ENCODE assay signal across 18 mouse cellular contexts in the genomic region with DNA sequence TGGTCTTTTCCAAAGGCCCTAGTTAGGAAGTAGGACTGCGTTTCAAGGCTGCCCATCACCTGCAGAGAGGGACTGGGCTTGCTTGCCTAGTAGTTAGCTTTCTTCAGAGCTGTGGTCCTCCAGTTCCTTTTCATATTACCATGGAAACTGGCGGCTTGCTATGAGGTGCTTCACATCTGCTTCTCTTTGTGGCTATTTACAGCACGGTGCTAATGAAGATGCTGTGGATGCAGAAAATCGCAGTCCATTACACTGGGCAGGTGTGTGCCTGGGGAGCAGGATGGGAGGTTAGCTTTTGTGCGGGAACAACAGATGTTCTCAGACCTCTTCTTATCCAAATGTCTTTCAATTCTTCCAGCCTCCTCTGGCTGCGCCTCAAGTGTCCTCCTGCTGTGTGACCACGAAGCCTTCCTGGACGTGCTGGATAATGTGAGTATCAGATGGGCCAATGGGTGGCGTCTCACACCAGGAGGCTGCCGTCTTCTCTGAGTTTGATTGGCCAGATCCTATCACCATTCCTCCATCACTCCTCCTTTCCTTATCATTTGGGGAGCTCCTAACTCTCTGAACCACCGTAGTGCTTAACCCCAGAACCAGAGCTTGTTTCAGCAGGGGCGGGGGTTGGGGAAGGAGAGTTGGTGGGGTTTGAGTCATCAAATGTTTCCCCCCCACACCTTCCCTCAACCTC. TPM values are rescaled to one million over a fixed set of nuclear protein-coding genes. Genes with fewer than 3 reads are reported as not detected.
DNase-seq lines count a peak whose midpoint lies in the region; ATAC-seq lines count a peak whose summit lies in the region.
"Had no signal": no experiment of that assay in that cellular context is flagged by ENCODE, and none has a peak within 500 bp of the region (broad histone marks: within the 10 kb centered on the region; RNA-seq: fewer than 3 reads in every experiment).

No protein-coding gene starts in this region.

- H3K27ac ChIP-seq in forebrain, embryonic 13.5 days, result no peak overlapping the region
- no peak overlapping the region for H3K27ac ChIP-seq in forebrain, embryonic 11.5 days (ENCODE audit: low read depth, low read length)
- no peak overlapping the region for H3K27ac ChIP-seq in neural tube, embryonic 13.5 days (replicated peaks)
- H3K27ac ChIP-seq: embryonic facial prominence, embryonic 12.5 days; heart, embryonic 13.5 days; kidney, postnatal 0 days; liver, embryonic 12.5 days had no signal

- H3K4me2 ChIP-seq in forebrain, embryonic 13.5 days, result no peak overlapping the region
- no peak overlapping the region for H3K4me2 ChIP-seq in forebrain, embryonic 11.5 days (ENCODE audit: low read depth, low read length, severe bottlenecking)
- no peak overlapping the region for H3K4me2 ChIP-seq in neural tube, embryonic 13.5 days
- H3K4me2 ChIP-seq: embryonic facial prominence, embryonic 12.5 days; heart, embryonic 13.5 days; liver, embryonic 12.5 days; lung, embryonic 14.5 days had no signal

- DNase-seq in forebrain, embryonic 11.5 days (ENCODE audit: low spot score), result no peak
- no peak for DNase-seq in neural tube, embryonic 10.5 days (ENCODE audit: extremely low spot score, low spot score)
- no peak for DNase-seq in kidney, postnatal 10 days
- no peak for DNase-seq in adrenal gland, postnatal 14 days
- DNase-seq in embryo, embryonic 10.5 days (ENCODE audit: low spot score), result no peak
- DNase-seq: cerebellum, adult 18-20 months; heart, postnatal 4 days; lung, embryonic 14.5 days; thymus, adult 18-20 months had no signal

- WGBS in forebrain, embryonic 13.5 days, result 15% methylated on average over 12 of the region's 12 CpGs
- 14% methylated on average over 12 of the region's 12 CpGs for WGBS in forebrain, embryonic 11.5 days
- 17% methylated on average over 12 of the region's 12 CpGs for WGBS in neural tube, embryonic 13.5 days

- no peaks in the 10 kb centered on the region for H3K36me3 ChIP-seq in forebrain, embryonic 13.5 days (ENCODE audit: poor library complexity, severe bottlenecking)
- H3K36me3 ChIP-seq in forebrain, embryonic 11.5 days (ENCODE audit: control insufficient read depth, insufficient read depth, low read length), result no peaks in the 10 kb centered on the region
- H3K36me3 ChIP-seq in neural tube, embryonic 13.5 days, result no peaks in the 10 kb centered on the region
- H3K36me3 ChIP-seq: embryonic facial prominence, embryonic 12.5 days; heart, embryonic 13.5 days; liver, embryonic 12.5 days had no signal

- H3K9me3 ChIP-seq in forebrain, embryonic 13.5 days (replicated peaks), result no peaks in the 10 kb centered on the region
- H3K9me3 ChIP-seq in forebrain, embryonic 11.5 days (ENCODE audit: control insufficient read depth, low read length), result no peaks in the 10 kb centered on the region
- H3K9me3 ChIP-seq in neural tube, embryonic 13.5 days, result no peaks in the 10 kb centered on the region
- H3K9me3 ChIP-seq: embryonic facial prominence, embryonic 12.5 days; heart, embryonic 13.5 days; liver, embryonic 12.5 days had no signal

- ATAC-seq in forebrain, embryonic 13.5 days, result peak; percentile 50; the same call in 1 of the 2 replicates
- no peak for ATAC-seq in forebrain, embryonic 11.5 days (replicated peaks; ENCODE audit: low FRiP score)
- ATAC-seq in neural tube, embryonic 13.5 days (ENCODE audit: low read depth), result 0 out of 2 replicates have a peak, but pooled peaks have one; percentile 40
- ATAC-seq in megakaryocyte progenitor cell, adult 5-6 weeks (replicated peaks; ENCODE audit: poor library complexity), result peak; percentile 36; the same call in 1 of the 2 replicates
- ATAC-seq: intestine, postnatal 0 days; liver, embryonic 12.5 days; Patski had no signal

- peaks cover 10% of the 10 kb centered on the region; the same call in 1 of the 2 replicates for H3K4me1 ChIP-seq in forebrain, embryonic 13.5 days
- no peaks in the 10 kb centered on the region; the same call in 1 of the 2 replicates for H3K4me1 ChIP-seq in forebrain, embryonic 11.5 days (replicated peaks; ENCODE audit: control insufficient read depth, insufficient read depth, low read length)
- H3K4me1 ChIP-seq in neural tube, embryonic 13.5 days (replicated peaks), result peaks cover 9% of the 10 kb centered on the region; the same call in 1 of the 2 replicates

- no peak overlapping the region for H3K4me3 ChIP-seq in forebrain, embryonic 13.5 days
- H3K4me3 ChIP-seq in forebrain, embryonic 11.5 days (ENCODE audit: low read depth, low read length), result no peak overlapping the region
- H3K4me3 ChIP-seq in neural tube, embryonic 13.5 days, result no peak overlapping the region
- H3K4me3 ChIP-seq: embryonic facial prominence, embryonic 12.5 days; heart, embryonic 13.5 days; liver, embryonic 12.5 days had no signal

- H3K9ac ChIP-seq in forebrain, embryonic 13.5 days, result no peak overlapping the region
- H3K9ac ChIP-seq in forebrain, embryonic 11.5 days (ENCODE audit: low read length), result no peak overlapping the region
- H3K9ac ChIP-seq in neural tube, embryonic 13.5 days, result no peak overlapping the region
- H3K9ac ChIP-seq: embryonic facial prominence, embryonic 12.5 days; heart, embryonic 13.5 days; liver, embryonic 12.5 days; lung, embryonic 14.5 days had no signal

- peaks cover 25% of the 10 kb centered on the region for H3K27me3 ChIP-seq in forebrain, embryonic 13.5 days
- H3K27me3 ChIP-seq in forebrain, embryonic 11.5 days (ENCODE audit: control insufficient read depth, insufficient read depth, low read length), result peaks cover 6% of the 10 kb centered on the region
- peaks cover 42% of the 10 kb centered on the region for H3K27me3 ChIP-seq in neural tube, embryonic 13.5 days
- H3K27me3 ChIP-seq: Patski had no signal

RNA-seq across cellular contexts. Expression of a gene that starts 10.5 kb away (rescaled TPM):
- 0.57 and 2.3 TPM in 2 replicates for polyA plus RNA-seq in forebrain, embryonic 13.5 days (2015; fragmentation: Nextera tagmentation; extraction: Ambion mirVana)
- 0.27 and 0.37 TPM in 2 replicates for polyA plus RNA-seq in forebrain, embryonic 11.5 days (2014; fragmentation: Nextera tagmentation; extraction: Ambion mirVana)
- 0.46 and 0.72 TPM in 2 replicates for polyA plus RNA-seq in neural tube, embryonic 13.5 days (2015; fragmentation: Nextera tagmentation; extraction: Ambion mirVana)
- total RNA-seq in megakaryocyte progenitor cell, adult 5-6 weeks (2015), result not detected in 2 replicates
- not detected in 2 replicates for total RNA-seq in megakaryocyte progenitor cell, adult 5-6 weeks (2017)
- total RNA-seq in adrenal gland, postnatal 14 days (2021), result 1.7 and 2.9 TPM in 2 replicates

RNA-seq across cellular contexts. Expression of a gene that starts 15.8 kb away (rescaled TPM):
- 28.8 and 31.0 TPM in 2 replicates for polyA plus RNA-seq in forebrain, embryonic 13.5 days (2015; fragmentation: Nextera tagmentation; extraction: Ambion mirVana)
- 40.2 and 45.2 TPM in 2 replicates for polyA plus RNA-seq in forebrain, embryonic 11.5 days (2014; fragmentation: Nextera tagmentation; extraction: Ambion mirVana)
- polyA plus RNA-seq in neural tube, embryonic 13.5 days (2015; fragmentation: Nextera tagmentation; extraction: Ambion mirVana), result 31.2 and 34.6 TPM in 2 replicates
- total RNA-seq in megakaryocyte progenitor cell, adult 5-6 weeks (2015), result 4.0 and 8.1 TPM in 2 replicates
- 2.6 and 6.7 TPM in 2 replicates for total RNA-seq in megakaryocyte progenitor cell, adult 5-6 weeks (2017)
- total RNA-seq in adrenal gland, postnatal 14 days (2021), result 21.3 and 31.9 TPM in 2 replicates

RNA-seq across cellular contexts. Expression of a gene that starts 27.9 kb away (rescaled TPM):
- polyA plus RNA-seq in forebrain, embryonic 13.5 days (2015; fragmentation: Nextera tagmentation; extraction: Ambion mirVana), result 6.4 and 7.2 TPM in 2 replicates
- polyA plus RNA-seq in forebrain, embryonic 11.5 days (2014; fragmentation: Nextera tagmentation; extraction: Ambion mirVana), result 11.8 and 12.8 TPM in 2 replicates
- polyA plus RNA-seq in neural tube, embryonic 13.5 days (2015; fragmentation: Nextera tagmentation; extraction: Ambion mirVana), result 16.2 and 17.2 TPM in 2 replicates
- total RNA-seq in megakaryocyte progenitor cell, adult 5-6 weeks (2015), result 0.59 TPM in 1 of 2 replicates, not detected in the other
- not detected in 2 replicates for total RNA-seq in megakaryocyte progenitor cell, adult 5-6 weeks (2017)
- 3.6 and 4.1 TPM in 2 replicates for total RNA-seq in adrenal gland, postnatal 14 days (2021)

RNA-seq across cellular contexts. Expression of a gene that starts 35.0 kb away (rescaled TPM):
- 0.40 and 0.57 TPM in 2 replicates for polyA plus RNA-seq in forebrain, embryonic 13.5 days (2015; fragmentation: Nextera tagmentation; extraction: Ambion mirVana)
- polyA plus RNA-seq in forebrain, embryonic 11.5 days (2014; fragmentation: Nextera tagmentation; extraction: Ambion mirVana), result 0.65 and 0.87 TPM in 2 replicates
- polyA plus RNA-seq in neural tube, embryonic 13.5 days (2015; fragmentation: Nextera tagmentation; extraction: Ambion mirVana), result 0.92 and 1.1 TPM in 2 replicates
- total RNA-seq in megakaryocyte progenitor cell, adult 5-6 weeks (2015), result 0.79 and 1.2 TPM in 2 replicates
- total RNA-seq in megakaryocyte progenitor cell, adult 5-6 weeks (2017), result 0.07 TPM in 1 of 2 replicates, not detected in the other
- total RNA-seq in adrenal gland, postnatal 14 days (2021), result 1.6 and 2.6 TPM in 2 replicates

RNA-seq across cellular contexts. Expression of a gene that starts 45.1 kb away (rescaled TPM):
- 0.06 and 0.10 TPM in 2 replicates for polyA plus RNA-seq in forebrain, embryonic 13.5 days (2015; fragmentation: Nextera tagmentation; extraction: Ambion mirVana)
- 0.09 TPM in 1 of 2 replicates, not detected in the other for polyA plus RNA-seq in forebrain, embryonic 11.5 days (2014; fragmentation: Nextera tagmentation; extraction: Ambion mirVana)
- polyA plus RNA-seq in neural tube, embryonic 13.5 days (2015; fragmentation: Nextera tagmentation; extraction: Ambion mirVana), result 0.10 and 0.25 TPM in 2 replicates
- total RNA-seq in megakaryocyte progenitor cell, adult 5-6 weeks (2015), result 0.10 TPM in 1 of 2 replicates, not detected in the other
- not detected in 2 replicates for total RNA-seq in megakaryocyte progenitor cell, adult 5-6 weeks (2017)
- total RNA-seq in adrenal gland, postnatal 14 days (2021), result 0.19 and 0.34 TPM in 2 replicates
- polyA plus RNA-seq: intestine, postnatal 0 days; kidney, postnatal 0 days had no signal
